ENCODE assay signal across 23 mouse cellular contexts in genomic region chr1:163285539-163285938, GRCm38 (mm10). TPM values are rescaled to one million over a fixed set of nuclear protein-coding genes. Genes with fewer than 3 reads are reported as not detected.
A peak's percentile ranks its signal among the peaks of the same experiment; 100 is the strongest.
DNase-seq lines count a peak whose midpoint lies in the region; ATAC-seq and TF ChIP-seq lines count a peak whose summit lies in the region.
"Had no signal": no experiment of that assay in that cellular context is flagged by ENCODE, and none has a peak within 500 bp of the region (broad histone marks: within the 10 kb centered on the region; RNA-seq: fewer than 3 reads in every experiment).

No protein-coding gene starts in this region.

- H3K36me3 ChIP-seq in lung, embryonic 14.5 days (ENCODE audit: insufficient read depth) = no peaks in the 10 kb centered on the region
- H3K36me3 ChIP-seq: forebrain, embryonic 15.5 days; heart, embryonic 15.5 days; hindbrain, embryonic 15.5 days had no signal

- TF ChIP-seq CTCF in lung, embryonic 14.5 days (IDR thresholded peaks at IDR 0.05; ENCODE audit: low read depth) = no peak

- H3K4me3 ChIP-seq in lung, embryonic 14.5 days (ENCODE audit: low read depth, low read length) = no peak overlapping the region
- H3K4me3 ChIP-seq: embryonic facial prominence, embryonic 12.5 days; erythroblast, embryonic 14.5 days; forebrain, embryonic 15.5 days; heart, embryonic 15.5 days; hindbrain, embryonic 15.5 days had no signal

- no peaks in the 10 kb centered on the region for H3K9me3 ChIP-seq in lung, embryonic 14.5 days (ENCODE audit: low read depth, low read length)
- H3K9me3 ChIP-seq: embryonic facial prominence, embryonic 12.5 days; forebrain, embryonic 15.5 days; heart, embryonic 15.5 days; hindbrain, embryonic 15.5 days had no signal

- no peak overlapping the region for H3K9ac ChIP-seq in lung, embryonic 14.5 days
- H3K9ac ChIP-seq: embryonic facial prominence, embryonic 12.5 days; forebrain, embryonic 15.5 days; heart, embryonic 15.5 days; hindbrain, embryonic 15.5 days had no signal

- H3K27ac ChIP-seq in lung, embryonic 14.5 days (ENCODE audit: low read depth) = no peak overlapping the region
- H3K27ac ChIP-seq: embryonic facial prominence, embryonic 12.5 days; forebrain, embryonic 15.5 days; heart, embryonic 15.5 days; hindbrain, embryonic 15.5 days had no signal

- no peaks in the 10 kb centered on the region; the same call in 1 of the 2 replicates for H3K4me1 ChIP-seq in lung, embryonic 14.5 days (ENCODE audit: insufficient read depth)

- WGBS in lung, embryonic 14.5 days = 23% methylated on average over 1 of the region's 1 CpGs

- peak; percentile 22 for DNase-seq in heart, adult 11 months
- no peak for DNase-seq in heart, postnatal 4 days
- DNase-seq in lung, embryonic 14.5 days = peak; percentile 14
- no peak for DNase-seq in lung, adult 18-20 months
- DNase-seq in gonadal fat pad, adult 2 months (ENCODE audit: low read depth) = peak; percentile 12
- no peak for DNase-seq in thymus, postnatal 14 days
- no peak for DNase-seq in ovary, postnatal 14 days (ENCODE audit: low spot score)
- DNase-seq: adrenal gland, postnatal 25 days; cerebellum, adult 18-20 months; cerebellum, postnatal 10 days; embryo, embryonic 11 days; gastrocnemius, postnatal 14 days; heart, adult 18-20 months; heart, postnatal 14 days had no signal

- no peaks in the 10 kb centered on the region for H3K27me3 ChIP-seq in lung, embryonic 14.5 days (ENCODE audit: insufficient read depth, low read length)
- H3K27me3 ChIP-seq: CH12.LX; embryonic facial prominence, embryonic 12.5 days; forebrain, embryonic 15.5 days; heart, embryonic 15.5 days; hindbrain, embryonic 15.5 days had no signal

- H3K4me2 ChIP-seq in lung, embryonic 14.5 days = no peak overlapping the region
- H3K4me2 ChIP-seq: embryonic facial prominence, embryonic 12.5 days; forebrain, embryonic 15.5 days; heart, embryonic 11.5 days; heart, embryonic 15.5 days; hindbrain, embryonic 15.5 days had no signal

- ATAC-seq in lung, embryonic 14.5 days (ENCODE audit: insufficient read depth) = no peak
- ATAC-seq: intestine, embryonic 16.5 days had no signal

RNA-seq across cellular contexts. Expression of gene Prrx1, which starts 28.0 kb away (rescaled TPM):
- 10 to 100 TPM; 32.7 to 34.2 TPM for total RNA-seq in heart, postnatal 4 days (2021)
- 7.7 and 7.8 TPM in 2 replicates for polyA plus RNA-seq in lung, embryonic 14.5 days (2014; fragmentation: Nextera tagmentation; extraction: Ambion mirVana)
- polyA plus RNA-seq in gonadal fat pad, adult 2 months (2012; rRNA removed) = 23.3 and 31.0 TPM in 2 replicates
- total RNA-seq: CH12.LX; common myeloid progenitor, adult 5-6 weeks had no signal
- polyA plus RNA-seq: erythroblast, embryonic 14.5 days had no signal

Comparison
In these comparisons a context has a peak if more than half of its experiments do, and no peak if none do; other contexts are left out.
1. DNase-seq: peak in heart, adult 11 months (single experiment), lung, embryonic 14.5 days (single experiment) and gonadal fat pad, adult 2 months (single experiment); none in heart, postnatal 4 days (single experiment), lung, adult 18-20 months (0 of 2), thymus, postnatal 14 days (single experiment) and ovary, postnatal 14 days (single experiment).